Mouse (Mus musculus): ENCODE measurements at regions not wholly inside any gene's neighbourhood (a gene's known extent, or its start where the extent isn't known, plus 50 kb on each side); places are given as distances from the start of the nearest gene placed in this dataset.

DNA sequence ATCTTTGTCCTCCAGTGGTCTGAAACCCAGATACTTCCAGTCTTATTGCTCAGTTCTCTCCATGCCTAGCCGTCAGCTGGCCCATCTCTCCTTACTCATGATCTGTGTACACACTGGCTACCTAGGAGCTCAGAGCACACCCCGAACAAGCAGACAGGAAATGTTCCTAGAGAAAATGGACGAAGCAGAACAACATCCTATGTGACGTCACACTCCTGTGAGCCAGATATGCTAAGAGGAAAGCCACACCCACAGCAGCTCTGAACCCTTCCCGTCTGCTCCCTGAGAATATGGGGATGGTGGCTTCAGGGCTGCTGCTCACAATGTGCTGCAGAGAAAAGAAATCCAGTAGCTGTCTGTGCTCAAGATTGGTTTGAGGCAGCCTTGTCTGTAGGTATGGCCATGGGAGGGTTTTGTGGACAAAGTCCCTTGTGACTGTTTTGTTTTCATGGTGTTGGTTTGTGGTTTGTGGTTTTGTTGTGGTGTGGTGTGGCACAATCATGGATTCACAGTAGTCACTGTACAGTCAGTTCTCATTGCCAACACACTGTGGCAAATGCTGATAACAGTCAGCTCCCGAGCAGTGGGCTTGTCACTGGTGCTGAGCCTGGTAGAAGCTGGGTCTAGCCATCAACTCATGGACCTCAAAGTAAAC is 57.4 kb upstream of the Insig1 start:
- ATAC-seq: no peak
- no peak overlapping the region for H3K9ac ChIP-seq (replicated peaks; ENCODE audit: low read depth, low read length)
- H3K36me3 ChIP-seq (ENCODE audit: control insufficient read depth, insufficient read depth): no peaks in the 10 kb centered on the region
- H3K4me1 ChIP-seq (replicated peaks; ENCODE audit: control insufficient read depth, insufficient read depth, low read length): no peaks in the 10 kb centered on the region
- H3K9me3 ChIP-seq (ENCODE audit: control insufficient read depth, low read length): no peaks in the 10 kb centered on the region
- H3K27me3 ChIP-seq (replicated peaks; ENCODE audit: control insufficient read depth, insufficient read depth, low read length): no peaks in the 10 kb centered on the region
- no peak overlapping the region for H3K4me3 ChIP-seq (replicated peaks; ENCODE audit: low read length)
- H3K27ac ChIP-seq (ENCODE audit: low read length): no peak overlapping the region
- no peak overlapping the region for H3K4me2 ChIP-seq (ENCODE audit: low read length)
- 74% methylated on average over 6 of the region's 6 CpGs for WGBS

DNA sequence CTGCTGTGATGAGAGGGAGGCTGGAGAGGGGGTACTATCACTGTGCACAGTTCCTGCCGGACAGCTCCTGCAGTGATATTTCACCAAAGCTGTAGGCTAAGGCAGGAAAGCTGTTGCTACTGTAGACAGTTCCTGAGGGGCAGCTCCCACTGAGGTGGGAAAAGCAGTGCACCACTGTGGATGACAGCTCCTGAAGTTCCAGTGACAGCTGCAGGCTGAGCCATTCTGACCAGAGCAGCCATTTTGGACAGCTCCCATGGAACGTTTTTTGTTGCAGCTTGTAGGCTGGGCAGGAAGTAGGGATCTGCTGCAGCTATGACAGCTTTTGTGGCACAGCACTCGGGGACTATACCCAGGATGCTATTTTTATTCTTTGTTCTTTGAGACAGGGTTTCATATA is 51.3 kb upstream of the Insig1 start:
- Histone ChIP-seq H3K9ac (replicated peaks; ENCODE audit: low read depth, low read length) (no peak overlapping the region), H3K4me2 (ENCODE audit: low read length) (no peak overlapping the region), H3K9me3 (ENCODE audit: control insufficient read depth, low read length) (no peaks in the 10 kb centered on the region), H3K27ac (ENCODE audit: low read length) (no peak overlapping the region), H3K4me3 (replicated peaks; ENCODE audit: low read length) (no peak overlapping the region), H3K36me3 (ENCODE audit: control insufficient read depth, insufficient read depth) (no peaks in the 10 kb centered on the region), H3K27me3 (replicated peaks; ENCODE audit: control insufficient read depth, insufficient read depth, low read length) (no peaks in the 10 kb centered on the region), H3K4me1 (replicated peaks; ENCODE audit: control insufficient read depth, insufficient read depth, low read length) (no peaks in the 10 kb centered on the region)
- no peak for ATAC-seq
- WGBS: 74% methylated on average over 3 of the region's 3 CpGs
